Mouse (Mus musculus) cerebellum, postnatal 36 days (tissue): ENCODE results near the gene Reg4.

ENCODE experiments used
- DNase-seq, 2 experiments: peaks; one replicate each; pipeline ENCODE4 v3.0.0; 2021 to 2022; ENCODE audit warnings: mixed read lengths in 2 of 2

The Reg4 gene

DNA sequence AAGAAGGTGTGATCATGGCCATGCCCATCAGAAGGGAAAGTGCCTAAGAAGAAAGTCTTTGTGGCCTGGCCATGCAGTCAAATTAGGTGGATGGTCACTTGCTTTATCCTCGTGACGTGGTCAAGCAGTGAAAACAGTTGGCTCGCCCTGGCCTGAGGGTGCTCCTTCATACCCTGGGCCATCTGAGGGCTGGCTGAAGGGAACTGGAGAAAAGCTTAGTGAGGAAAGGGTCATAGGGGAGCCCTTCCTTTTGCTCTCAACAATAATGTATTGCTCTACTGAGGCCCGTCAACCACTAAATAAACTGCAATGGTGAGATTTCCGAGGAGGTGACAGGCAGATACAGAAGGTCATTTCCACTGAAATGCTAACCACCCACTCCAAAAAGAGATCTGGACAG lies 15.3 kb downstream of the Reg4 start:
- no peak for DNase-seq

DNA sequence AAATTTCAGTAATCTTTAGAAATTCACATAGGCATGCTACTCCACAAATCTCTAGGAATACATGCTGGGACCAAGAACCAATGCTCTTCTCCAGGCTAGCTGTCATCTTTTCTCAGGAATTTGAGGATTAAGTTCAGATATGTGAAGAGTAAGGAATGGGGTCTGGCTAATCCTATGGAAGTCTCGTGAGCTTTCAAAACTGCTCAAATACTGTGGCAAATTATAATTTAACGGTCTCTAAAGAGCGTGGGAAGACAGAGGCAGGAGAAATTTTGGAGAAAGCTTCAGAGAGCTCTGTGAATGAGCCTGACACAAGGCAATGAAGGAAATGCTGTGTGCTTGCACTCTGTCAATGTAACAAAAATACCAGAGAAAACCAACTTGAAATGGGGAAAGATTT lies 16.2 kb downstream of the Reg4 start:
- DNase-seq: no peak

DNA sequence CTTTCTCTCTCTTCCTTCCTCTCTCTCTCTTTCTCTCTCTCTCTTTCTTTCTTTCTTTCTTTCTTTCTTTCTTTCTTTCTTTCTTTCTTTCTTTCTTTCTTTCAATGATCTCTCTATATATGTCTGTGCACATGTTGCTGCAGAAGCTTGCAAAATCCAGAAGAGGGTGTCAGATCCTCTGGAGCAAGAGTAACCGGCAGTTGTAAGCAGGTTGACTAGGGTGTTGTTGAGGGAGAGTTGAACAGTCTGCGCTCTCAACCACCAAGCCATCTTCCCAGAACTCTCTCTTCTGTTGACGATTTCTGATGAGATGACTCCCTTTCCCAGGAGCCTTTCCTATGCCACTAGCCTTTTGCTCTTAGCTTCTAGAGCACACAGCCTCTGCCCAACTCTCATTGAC lies 20.1 kb downstream of the Reg4 start:
- no peak for DNase-seq

GRCm38 (mm10) chr3:98242458-98243037 lies 20.6 kb downstream of the Reg4 start:
- DNase-seq: no peak

DNA sequence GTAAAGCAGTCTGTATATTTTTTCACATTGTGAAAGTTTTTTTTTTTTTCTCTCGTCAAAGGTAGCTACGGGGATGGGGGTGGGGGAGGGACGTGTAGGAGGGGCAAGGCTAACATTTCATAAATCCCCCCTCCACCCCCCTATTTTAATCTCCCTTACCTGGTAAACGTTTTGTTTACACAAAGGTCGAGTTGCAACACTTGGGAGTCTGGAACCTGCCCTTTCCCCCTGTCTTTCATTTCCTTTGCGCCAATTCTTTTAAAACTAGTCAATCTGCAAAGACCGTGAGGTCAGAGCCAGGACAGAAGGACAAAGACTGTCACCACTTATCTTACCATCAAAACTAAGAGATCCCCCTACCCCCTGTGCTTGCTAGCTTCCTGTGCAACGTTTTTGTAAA lies 23.9 kb downstream of the Reg4 start:
- no peak for DNase-seq

DNA sequence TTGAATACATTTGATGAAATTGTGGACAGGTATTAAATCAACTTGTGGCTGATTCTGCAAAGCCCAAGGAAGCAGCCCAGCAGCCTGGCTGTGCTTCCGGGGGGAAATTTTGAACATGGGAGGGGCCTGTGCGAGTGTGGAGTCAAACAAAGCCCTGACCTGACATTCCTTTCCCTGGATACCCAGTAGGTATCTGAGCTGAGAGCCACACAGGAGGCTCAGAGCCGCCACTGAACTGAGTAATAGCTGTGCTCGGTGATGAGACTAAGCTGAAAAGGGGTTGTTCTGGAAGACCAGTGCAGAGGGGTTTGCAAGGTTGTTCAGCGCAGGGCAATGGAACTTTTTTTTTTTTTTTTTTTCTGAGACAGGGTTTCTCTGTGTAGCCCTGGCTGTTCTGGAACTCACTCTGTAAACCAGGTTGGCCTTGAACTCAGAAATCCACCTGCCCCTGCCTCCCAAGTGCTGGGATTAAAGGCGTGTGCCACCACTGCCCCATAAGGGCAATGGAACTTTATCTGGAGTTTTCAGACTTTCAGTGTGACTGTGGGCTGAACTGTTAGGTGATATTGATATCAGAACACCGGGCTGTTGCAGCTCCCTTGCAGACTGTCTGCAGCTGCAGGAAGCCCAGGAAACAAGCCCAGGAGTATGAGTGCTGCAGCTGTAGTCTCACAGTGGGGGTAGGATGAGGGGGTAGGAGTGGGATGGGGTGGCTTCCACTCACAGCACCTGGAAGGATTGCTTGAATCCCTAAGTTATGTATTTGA lies 25.2 kb downstream of the Reg4 start:
- no peak for DNase-seq

DNA sequence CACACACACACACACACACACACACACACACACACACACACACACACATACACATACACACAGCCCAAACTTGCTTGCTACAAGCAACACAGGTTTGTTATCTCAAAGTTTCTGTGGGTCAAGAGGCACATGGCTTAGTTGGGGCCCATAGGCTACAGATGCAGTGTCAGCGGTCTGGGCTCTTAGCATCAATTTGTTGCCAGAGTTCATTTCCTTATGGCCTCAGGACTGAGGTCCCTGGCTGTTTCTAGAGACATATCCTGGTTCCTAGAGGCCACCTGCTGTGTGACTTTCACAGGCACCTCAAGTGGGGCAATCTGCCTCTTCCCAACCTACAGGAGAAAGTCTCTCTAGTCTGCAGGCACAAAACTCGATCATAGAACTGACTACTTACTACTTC lies 27.4 kb downstream of the Reg4 start:
- no peak for DNase-seq

DNA sequence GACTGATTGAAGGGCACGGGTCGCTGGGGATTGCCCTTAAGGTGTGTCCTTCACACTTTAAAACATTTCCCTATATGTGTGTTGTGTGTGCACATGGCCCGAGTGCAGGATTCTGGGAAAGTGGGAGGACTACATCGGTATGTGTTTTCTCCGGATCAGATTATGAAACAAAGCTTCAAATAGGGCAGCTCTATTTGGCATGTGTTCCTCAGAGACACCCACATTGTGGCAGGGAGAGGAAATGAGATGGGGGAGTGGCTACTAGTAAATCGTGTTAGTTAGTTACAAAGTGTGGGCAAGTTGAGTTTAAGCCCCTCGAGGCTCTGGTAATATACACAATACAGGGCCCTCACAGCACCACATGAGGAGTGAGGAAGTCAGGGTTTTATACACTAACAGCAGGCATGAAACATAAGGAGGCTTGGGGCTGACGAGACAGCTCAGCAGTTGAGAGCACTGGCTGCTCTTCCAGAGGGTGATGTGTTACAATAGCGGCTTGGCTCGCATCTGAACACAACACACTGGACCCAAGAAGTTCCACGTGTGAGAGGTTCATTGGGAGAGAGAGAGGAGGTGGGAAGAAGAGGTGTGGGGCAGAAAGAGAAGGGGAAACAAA lies 28.0 kb downstream of the Reg4 start:
- DNase-seq: no peak

GRCm38 (mm10) chr3:98254059-98254458 lies 32.1 kb downstream of the Reg4 start:
- no peak for DNase-seq

- DNase-seq: peak in 1 of 2 experiments; percentile 2
Measured at GRCm38 (mm10) chr3:98254656-98255583, 33.0 kb downstream of the Reg4 start.

DNA sequence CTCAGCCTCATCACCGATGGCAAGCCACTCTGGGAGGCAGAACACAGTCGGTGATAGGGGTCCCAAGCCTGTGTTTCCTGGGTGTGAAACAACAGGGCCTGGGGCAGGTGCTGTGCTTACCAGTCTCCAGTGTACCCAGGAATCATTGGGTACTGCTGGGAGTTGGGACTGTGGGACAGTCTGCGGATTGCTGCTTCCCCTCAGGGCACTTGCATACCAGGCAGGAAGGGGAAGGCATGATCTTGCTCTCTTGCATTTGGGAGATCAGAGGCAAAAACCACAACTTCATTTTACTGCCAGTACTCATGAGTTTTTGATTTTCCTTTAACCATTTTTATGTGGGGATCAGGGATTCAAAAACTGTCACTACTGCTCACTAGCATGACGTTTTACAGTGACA lies 36.8 kb downstream of the Reg4 start:
- no peak for DNase-seq

GRCm38 (mm10) chr3:98259271-98259751 lies 37.4 kb downstream of the Reg4 start:
- peak; percentile 16 to 37 for DNase-seq

GRCm38 (mm10) chr3:98260534-98260933 lies 38.6 kb downstream of the Reg4 start:
- no peak for DNase-seq

DNA sequence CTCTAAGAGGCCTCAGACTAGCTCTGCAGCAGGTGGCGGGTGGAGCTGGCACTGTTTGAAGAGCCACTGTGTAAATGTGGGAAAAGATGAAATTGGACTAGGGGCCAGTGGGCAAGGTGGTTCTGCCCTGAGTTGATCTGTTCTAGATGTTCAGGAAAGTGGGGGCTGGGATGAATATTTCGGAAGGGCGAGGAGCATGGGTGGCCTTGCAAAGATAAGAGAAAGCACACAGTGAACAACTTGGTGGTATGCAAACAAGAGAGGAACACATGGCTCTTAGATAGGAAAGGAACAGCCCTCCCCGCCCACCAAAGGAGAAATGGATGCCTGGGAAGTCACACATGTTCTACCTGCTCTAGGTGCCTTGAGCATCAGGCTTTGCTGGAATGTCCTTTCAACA lies 39.5 kb downstream of the Reg4 start:
- no peak for DNase-seq

DNA sequence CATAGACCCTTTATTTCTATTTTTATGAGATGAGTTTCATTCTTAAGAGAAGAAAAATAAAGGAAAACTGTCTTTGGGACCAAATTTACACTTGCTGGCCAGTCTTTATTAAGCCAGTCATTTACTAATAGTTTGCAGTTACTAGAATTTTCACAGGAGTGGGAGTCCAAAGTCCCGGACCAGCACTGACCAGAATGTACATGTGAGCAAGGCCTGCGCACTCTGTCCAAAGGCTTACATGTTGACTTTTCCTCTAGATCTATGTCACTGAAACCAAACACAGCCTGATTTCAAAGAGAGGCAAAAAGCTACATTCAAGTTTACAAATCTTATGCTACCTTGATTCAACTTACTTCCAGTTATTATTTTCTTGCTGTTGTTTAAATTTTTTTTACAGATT lies 40.2 kb downstream of the Reg4 start:
- no peak for DNase-seq

GRCm38 (mm10) chr3:98267249-98267651 lies 45.3 kb downstream of the Reg4 start:
- DNase-seq: no peak

GRCm38 (mm10) chr3:98273623-98274398 lies 51.9 kb downstream of the Reg4 start:
- DNase-seq: no peak

DNA sequence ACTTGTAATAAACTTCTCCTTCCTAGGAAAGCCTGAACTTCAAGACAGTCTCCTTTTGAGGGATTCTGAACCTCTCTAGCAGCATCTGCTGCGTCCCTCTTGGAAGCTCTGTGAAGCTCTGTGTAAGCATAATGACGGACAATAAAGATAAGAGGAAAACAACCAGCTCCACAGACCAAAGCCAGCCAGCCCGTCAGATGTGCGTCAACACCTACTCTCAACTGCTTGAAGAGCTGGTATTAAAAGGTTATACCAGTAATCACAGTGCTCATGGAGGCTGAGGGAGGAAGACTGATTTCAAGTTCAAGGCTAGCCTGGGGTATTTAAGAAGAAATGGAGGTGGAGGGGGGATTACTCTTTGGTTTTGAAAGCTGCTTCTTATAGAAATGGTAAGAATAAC lies 57.7 kb downstream of the Reg4 start:
- DNase-seq: no peak

DNA sequence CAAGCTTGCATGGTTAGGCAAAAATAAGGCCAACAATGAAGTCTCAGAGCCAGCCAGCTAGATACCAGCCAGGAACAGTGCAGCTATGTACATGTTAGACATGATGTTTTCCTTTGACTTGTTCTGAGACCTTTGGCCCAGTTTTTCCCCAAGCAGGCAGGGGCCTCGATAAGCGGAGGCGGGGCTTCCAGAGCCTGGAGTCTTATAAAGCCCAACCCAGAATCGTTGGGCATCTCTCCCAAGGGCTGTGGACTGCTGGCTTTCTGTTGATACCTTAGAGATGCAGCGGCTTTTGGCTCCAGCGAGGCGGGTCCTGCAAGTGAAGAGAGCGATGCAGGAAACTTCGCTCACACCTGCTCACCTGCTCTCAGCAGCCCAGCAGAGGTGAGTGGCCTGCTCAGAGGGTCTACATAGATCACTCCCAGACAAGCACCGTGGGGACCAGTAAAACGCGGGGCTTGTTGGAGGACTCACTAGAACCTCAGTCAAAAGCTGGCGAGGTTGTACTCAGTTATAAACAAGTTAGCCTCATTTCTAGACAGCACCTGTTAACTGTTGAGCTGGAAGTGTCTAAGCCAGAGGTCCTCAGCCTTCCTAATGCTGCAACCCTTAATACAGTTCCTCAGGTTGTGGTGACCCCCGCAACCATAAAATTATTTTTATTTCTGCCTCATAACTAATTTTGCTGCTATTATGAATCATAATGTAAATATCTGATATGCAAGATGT lies 58.4 kb downstream of the Reg4 start, which contains the start of gene Hmgcs2:
TSS of gene Hmgcs2 (plus strand) at position 232 of the 729 bp plus-strand sequence.
- no peak for DNase-seq

DNA sequence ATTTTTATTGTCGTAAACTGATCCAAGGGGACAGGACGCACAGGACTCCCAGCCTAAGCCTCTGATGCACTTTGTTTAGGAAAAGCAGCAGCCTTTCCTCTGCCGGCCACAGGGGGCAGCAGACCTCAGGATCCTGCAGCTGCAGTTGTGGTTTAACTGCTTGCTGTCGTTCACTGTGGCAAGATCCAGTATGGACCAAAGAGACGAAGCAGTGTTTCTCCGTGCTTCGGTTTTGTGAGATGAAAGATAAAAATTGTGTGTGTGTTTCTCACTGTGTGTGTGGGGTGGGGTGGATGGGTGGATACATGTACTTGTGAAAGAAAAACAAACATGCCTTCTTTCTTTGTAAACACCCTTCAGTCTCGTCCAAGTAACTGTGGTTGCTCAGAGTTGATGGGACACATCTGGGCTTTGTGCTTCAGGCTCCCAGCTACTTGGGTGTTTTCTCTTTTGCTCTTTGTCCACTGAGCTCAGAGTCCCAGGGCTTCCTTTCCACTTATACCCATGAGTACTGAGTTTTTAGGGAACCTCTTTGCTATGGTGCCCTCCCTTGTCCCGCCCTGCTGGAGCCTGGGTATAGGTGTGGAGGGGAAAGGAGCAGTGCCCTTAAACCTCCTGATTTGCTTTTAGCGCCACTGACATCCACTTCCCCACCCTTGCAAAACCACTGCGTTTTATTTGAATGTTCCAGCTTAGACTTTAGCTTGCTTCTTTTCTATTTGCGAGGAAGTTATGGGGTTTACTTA lies 59.1 kb downstream of the Reg4 start:
- peak; percentile 40 to 43 for DNase-seq

DNA sequence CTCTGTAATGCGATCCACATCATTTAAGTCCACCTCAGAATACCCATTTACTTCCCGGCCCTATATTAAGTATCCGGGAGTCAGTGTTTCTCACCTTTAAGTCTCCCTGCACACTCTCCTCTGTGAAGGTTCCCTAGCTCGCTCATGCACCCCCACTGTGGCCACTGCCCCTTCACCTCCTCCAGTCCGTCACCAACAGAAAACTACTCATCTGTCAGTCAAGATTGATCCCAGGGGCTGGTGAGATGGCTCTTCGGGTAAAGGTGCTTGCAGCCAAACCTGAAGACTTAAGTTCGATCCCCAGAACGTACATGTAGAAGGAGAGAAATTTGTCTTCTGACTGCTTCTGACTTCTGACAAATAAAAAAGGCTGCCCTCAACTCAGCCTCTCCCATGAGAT lies 60.5 kb downstream of the Reg4 start:
- no peak for DNase-seq
